Mouse (Mus musculus) forebrain, embryonic 15.5 days (tissue): ENCODE measurements around the gene Wnk1. TPM values are rescaled to one million over a fixed set of nuclear protein-coding genes. Genes with fewer than 3 reads are reported as not detected.
A peak's percentile ranks its signal among the peaks of the same experiment; 100 is the strongest.

Experiments
- ATAC-seq: fragments of 200-750 bp; cut with Nextera tagmentation; replicated peaks from 2 replicates; pipeline ENCODE4 v1.8.0; 2017; ENCODE audit warnings: mild to moderate bottlenecking, moderate TSS enrichment, moderate library complexity
- H3K27ac ChIP-seq: fragments of 300-500 bp; sonication (generic); replicated peaks from 2 replicates; pipeline ENCODE4 v1.5.1; 2015; ENCODE audit warnings: mild to moderate bottlenecking, inconsistent platforms
- H3K27me3 ChIP-seq: fragments of 300-500 bp; sonication (generic); 2 replicates; pipeline ENCODE4 v1.6.1; 2015; ENCODE audit warnings: inconsistent platforms
- H3K36me3 ChIP-seq: fragments of 300-500 bp; sonication (generic); 2 replicates; pipeline ENCODE4 v1.6.1; 2015; ENCODE audit warnings: mild to moderate bottlenecking, inconsistent platforms
- H3K4me1 ChIP-seq: fragments of 300-500 bp; sonication (generic); 2 replicates; pipeline ENCODE4 v1.6.1; 2015; ENCODE audit warnings: inconsistent platforms
- H3K4me2 ChIP-seq: fragments of 300-500 bp; sonication (generic); replicated peaks from 2 replicates; pipeline ENCODE4 v1.6.1; 2015; ENCODE audit warnings: mild to moderate bottlenecking, inconsistent platforms
- H3K4me3 ChIP-seq: fragments of 300-500 bp; sonication (generic); 2 replicates; pipeline ENCODE4 v1.5.1; 2015; ENCODE audit warnings: mild to moderate bottlenecking, inconsistent platforms
- H3K9ac ChIP-seq: fragments of 300-500 bp; sonication (generic); replicated peaks from 2 replicates; pipeline ENCODE4 v1.6.1; 2015; ENCODE audit warnings: mild to moderate bottlenecking, inconsistent platforms
- H3K9me3 ChIP-seq: fragments of 300-500 bp; sonication (generic); 2 replicates; pipeline ENCODE4 v1.6.1; 2016; ENCODE audit warnings: inconsistent platforms
- WGBS: fragments of 180-500 bp; shearing (Covaris S2); methylation state at CpG from one replicate; pipeline ENCODE4 v1.1.7; 2015; ENCODE audit warnings: mixed read lengths; 5-methylcytosine and 5-hydroxymethylcytosine counted together
- polyA plus RNA-seq: library from polyadenylated mRNA; unstranded; fragments of >200 nt; fragmentation: Nextera tagmentation; extraction: Ambion mirVana; gene quantifications from 2 replicates; pipeline ENCODE4 v1.2.1, GENCODE M21; 2015

Gene Wnk1
- polyA plus RNA-seq, 1 experiment from 2014 or later = 56.5 TPM

DNA sequence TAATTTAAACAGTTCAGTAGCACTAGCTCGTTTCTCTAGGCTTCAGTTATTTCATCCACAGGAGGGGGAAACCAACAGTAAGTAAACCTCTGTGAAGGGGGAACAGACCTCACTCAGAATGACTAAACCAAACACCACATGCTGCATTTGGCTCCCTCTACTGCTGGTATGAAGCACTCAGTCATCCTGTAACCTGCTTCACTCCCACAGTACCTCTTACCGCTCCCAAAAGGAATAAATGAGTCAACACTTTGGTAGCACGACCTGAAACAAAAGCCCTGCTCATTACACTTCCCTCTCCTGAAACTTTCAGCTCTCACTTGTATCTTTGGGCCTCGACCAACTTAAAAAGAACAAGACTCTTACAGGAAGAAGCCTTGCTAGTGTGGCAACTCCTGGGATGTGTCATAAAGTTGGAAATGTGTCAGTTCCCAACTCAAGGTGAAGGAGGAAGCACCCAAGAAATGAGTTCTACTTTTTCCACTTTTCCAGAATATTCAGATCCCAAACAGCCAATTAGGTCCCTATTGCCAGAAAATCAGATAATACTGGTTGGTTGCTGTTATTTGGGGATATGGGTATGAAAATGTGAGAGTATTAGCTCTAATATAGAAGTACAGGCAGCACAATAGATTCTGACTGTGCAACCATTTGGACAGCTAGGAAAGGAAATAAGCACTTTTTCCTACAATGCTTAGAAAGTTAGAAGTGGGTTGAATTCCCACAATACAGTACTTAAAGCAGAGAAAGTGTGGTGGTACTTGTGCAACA lies 114.1 kb downstream of the Wnk1 start:
- Histone ChIP-seq H3K36me3 (peaks cover 74% of the 10 kb centered on the region), H3K27ac (no peak overlapping the region), H3K9ac (no peak overlapping the region), H3K4me3 (no peak overlapping the region), H3K9me3 (no peaks in the 10 kb centered on the region), H3K4me1 (0 out of 2 replicates have a peak, but pooled peaks cover 3% of the 10 kb centered on the region), H3K4me2 (no peak overlapping the region), H3K27me3 (no peaks in the 10 kb centered on the region)
- ATAC-seq = peak; percentile 68; the same call in 1 of the 2 replicates
- 51% methylated on average over 4 of the region's 4 CpGs for WGBS

DNA sequence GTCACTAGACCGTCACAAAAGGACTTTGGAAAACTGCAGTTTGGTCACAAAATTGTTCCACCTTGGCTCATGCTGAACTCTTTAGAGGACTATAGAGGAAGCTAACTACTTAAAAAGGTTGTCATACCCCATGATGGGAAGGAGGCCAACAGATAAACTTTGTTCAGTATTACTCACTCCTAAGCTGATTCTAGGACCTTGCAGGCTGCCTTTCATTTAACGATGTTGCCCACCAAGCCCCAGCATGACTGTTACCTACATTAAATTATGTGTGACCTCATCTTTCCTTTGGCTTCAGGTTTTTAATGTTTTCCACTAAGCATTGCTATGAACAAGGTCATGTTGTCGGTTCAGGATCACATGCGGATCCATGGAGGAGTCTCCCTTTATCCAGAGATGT lies 115.9 kb downstream of the Wnk1 start:
- H3K36me3 ChIP-seq = peaks cover 72% of the 10 kb centered on the region
- H3K9me3 ChIP-seq = no peaks in the 10 kb centered on the region
- H3K4me2 ChIP-seq = no peak overlapping the region
- H3K4me1 ChIP-seq = 0 out of 2 replicates have a peak, but pooled peaks cover 3% of the 10 kb centered on the region
- H3K27me3 ChIP-seq = no peaks in the 10 kb centered on the region
- no peak overlapping the region for H3K27ac ChIP-seq
- no peak overlapping the region for H3K4me3 ChIP-seq
- no peak for ATAC-seq
- 88% methylated on average over 4 of the region's 4 CpGs for WGBS
- H3K9ac ChIP-seq = no peak overlapping the region

DNA sequence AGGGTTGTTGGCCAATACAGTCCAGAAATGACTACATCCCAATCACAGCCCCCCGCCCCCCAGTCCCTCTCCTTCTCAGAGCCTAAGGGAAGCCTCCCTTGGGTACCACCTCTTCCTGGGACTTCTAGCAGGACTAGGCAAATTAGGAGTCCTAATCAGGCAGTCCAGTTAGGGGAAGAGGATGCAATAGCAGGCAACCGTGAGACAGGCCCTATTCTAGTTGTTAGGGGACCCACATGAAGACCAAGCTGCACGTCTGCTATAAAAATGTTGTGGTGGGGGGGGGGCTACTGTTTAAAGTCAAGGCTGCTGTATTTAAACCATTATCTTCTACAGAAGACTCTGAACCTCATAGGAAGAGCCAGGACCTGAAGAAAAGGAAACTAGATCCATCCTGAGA lies 116.3 kb downstream of the Wnk1 start:
- Histone ChIP-seq H3K4me1 (0 out of 2 replicates have a peak, but pooled peaks cover 3% of the 10 kb centered on the region), H3K4me2 (no peak overlapping the region), H3K27me3 (no peaks in the 10 kb centered on the region), H3K27ac (no peak overlapping the region), H3K9ac (no peak overlapping the region), H3K36me3 (peaks cover 69% of the 10 kb centered on the region), H3K4me3 (no peak overlapping the region), H3K9me3 (no peaks in the 10 kb centered on the region)
- WGBS = 85% methylated on average over 3 of the region's 3 CpGs
- no peak for ATAC-seq

DNA sequence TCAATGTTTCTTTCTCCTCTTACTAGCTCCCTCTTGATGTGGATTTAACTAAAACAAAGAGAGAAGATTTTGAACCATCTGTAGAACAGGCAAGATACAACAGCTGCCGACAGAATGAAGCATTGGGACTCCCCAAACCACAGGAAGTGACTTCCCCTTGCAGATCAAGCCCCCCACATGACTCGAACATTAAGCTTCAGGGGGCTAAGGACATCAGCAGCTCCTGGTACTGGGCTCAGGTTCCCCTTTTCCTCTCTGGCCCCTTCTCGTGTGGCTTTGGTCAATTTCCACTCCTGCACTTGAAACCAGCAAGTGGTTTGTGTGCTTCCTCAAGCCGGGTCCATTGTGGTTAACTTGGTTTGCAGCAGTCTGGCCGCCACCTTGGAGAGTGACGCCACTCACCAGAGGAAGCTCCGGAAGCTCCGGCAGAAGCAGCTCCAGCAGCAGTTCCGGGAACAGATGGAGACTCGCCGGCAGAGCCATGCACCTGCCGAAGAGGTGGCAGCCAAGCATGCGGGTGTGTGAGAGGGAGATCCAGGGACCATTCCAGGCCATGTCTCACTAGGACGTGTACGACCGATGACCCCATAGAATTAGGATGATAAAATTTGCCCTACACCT lies 119.8 kb downstream of the Wnk1 start:
- no peak overlapping the region for H3K4me2 ChIP-seq
- H3K27ac ChIP-seq = no peak overlapping the region
- no peak for ATAC-seq
- 0 out of 2 replicates have a peak, but pooled peaks cover 2% of the 10 kb centered on the region for H3K4me1 ChIP-seq
- H3K36me3 ChIP-seq = peaks cover 64% of the 10 kb centered on the region
- H3K4me3 ChIP-seq = no peak overlapping the region
- H3K27me3 ChIP-seq = no peaks in the 10 kb centered on the region
- no peaks in the 10 kb centered on the region for H3K9me3 ChIP-seq
- no peak overlapping the region for H3K9ac ChIP-seq
- 87% methylated on average over 16 of the region's 16 CpGs for WGBS

DNA sequence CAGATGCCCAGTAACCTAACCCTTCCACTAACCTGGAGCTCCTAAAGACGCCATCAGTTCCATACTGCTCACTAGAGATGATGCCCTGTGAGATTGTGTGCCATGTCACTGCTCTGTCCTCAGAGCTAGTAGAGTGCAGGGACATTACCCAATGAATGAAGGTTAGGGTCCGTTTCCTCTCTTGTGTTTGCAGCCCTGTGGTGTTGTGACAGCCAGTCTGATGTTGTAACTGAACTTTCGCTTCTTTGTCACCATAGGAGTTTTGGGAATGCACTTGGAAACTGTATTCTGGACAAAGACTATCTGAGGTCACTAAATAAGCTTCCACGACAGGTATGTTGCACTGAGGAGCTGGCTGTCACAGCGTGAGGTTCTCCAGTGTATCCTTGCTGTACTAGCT lies 122.8 kb downstream of the Wnk1 start:
- WGBS = 92% methylated on average over 5 of the region's 5 CpGs

DNA sequence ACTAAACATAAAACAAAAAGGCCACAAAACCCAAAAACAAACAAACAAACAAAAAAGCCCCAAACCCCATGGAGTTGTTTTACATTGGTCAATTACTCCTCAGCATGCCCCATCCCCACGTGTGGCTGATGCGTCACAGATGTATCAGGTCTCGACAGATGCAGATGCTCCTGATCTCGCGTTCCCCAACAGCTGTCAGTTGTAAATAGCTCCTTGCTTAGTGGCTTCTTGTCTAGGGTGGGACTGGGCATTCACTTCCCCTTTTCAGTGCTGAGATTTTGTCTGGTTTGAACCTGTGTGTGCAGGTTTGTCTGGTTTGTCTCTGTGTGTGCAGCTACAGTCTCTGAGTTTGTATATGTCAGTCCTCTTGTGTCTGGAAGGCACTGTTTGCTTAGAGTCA lies 126.4 kb downstream of the Wnk1 start:
- 84% methylated on average over 5 of the region's 5 CpGs for WGBS
- H3K4me2 ChIP-seq = no peak overlapping the region
- H3K27ac ChIP-seq = no peak overlapping the region
- no peak overlapping the region for H3K4me3 ChIP-seq
- no peaks in the 10 kb centered on the region for H3K9me3 ChIP-seq
- H3K36me3 ChIP-seq = peaks cover 38% of the 10 kb centered on the region
- H3K27me3 ChIP-seq = no peaks in the 10 kb centered on the region
- H3K9ac ChIP-seq = no peak overlapping the region
- no peak for ATAC-seq
- H3K4me1 ChIP-seq = no peaks in the 10 kb centered on the region

More for the DNA sequence above, 122.8 kb downstream of the Wnk1 start:
- peaks cover 64% of the 10 kb centered on the region for H3K36me3 ChIP-seq
- H3K27ac ChIP-seq = no peak overlapping the region
- H3K9me3 ChIP-seq = no peaks in the 10 kb centered on the region
- no peak overlapping the region for H3K4me3 ChIP-seq
- no peak overlapping the region for H3K4me2 ChIP-seq
- H3K9ac ChIP-seq = no peak overlapping the region
- no peaks in the 10 kb centered on the region for H3K27me3 ChIP-seq
- no peaks in the 10 kb centered on the region for H3K4me1 ChIP-seq
- no peak for ATAC-seq

DNA sequence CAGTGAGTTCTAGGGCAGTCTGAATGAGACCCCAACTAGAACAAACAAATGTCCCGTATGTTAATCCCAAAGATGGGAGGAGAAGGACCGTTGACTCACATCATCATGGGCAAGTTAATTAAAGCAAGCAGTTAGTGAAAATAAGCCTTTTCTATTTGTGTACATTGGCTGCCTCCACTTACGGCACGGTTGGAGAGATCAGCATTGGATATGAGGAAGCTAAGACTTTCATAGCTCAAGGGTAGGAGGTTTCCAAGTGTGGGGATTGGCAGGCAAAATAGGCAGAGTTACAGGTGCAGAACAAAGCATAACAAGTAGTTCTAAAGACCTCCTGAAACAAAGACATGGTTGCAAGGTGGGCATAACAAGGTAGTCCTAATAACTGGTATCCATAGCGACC lies 133.0 kb downstream of the Wnk1 start:
- no peaks in the 10 kb centered on the region for H3K27me3 ChIP-seq
- ATAC-seq = no peak
- 89% methylated on average over 5 of the region's 5 CpGs for WGBS
- no peak overlapping the region for H3K9ac ChIP-seq
- H3K4me3 ChIP-seq = no peak overlapping the region
- no peaks in the 10 kb centered on the region for H3K9me3 ChIP-seq
- H3K4me1 ChIP-seq = peaks cover 16% of the 10 kb centered on the region
- H3K4me2 ChIP-seq = no peak overlapping the region
- H3K36me3 ChIP-seq = no peaks in the 10 kb centered on the region; the same call in 1 of the 2 replicates
- H3K27ac ChIP-seq = no peak overlapping the region

DNA sequence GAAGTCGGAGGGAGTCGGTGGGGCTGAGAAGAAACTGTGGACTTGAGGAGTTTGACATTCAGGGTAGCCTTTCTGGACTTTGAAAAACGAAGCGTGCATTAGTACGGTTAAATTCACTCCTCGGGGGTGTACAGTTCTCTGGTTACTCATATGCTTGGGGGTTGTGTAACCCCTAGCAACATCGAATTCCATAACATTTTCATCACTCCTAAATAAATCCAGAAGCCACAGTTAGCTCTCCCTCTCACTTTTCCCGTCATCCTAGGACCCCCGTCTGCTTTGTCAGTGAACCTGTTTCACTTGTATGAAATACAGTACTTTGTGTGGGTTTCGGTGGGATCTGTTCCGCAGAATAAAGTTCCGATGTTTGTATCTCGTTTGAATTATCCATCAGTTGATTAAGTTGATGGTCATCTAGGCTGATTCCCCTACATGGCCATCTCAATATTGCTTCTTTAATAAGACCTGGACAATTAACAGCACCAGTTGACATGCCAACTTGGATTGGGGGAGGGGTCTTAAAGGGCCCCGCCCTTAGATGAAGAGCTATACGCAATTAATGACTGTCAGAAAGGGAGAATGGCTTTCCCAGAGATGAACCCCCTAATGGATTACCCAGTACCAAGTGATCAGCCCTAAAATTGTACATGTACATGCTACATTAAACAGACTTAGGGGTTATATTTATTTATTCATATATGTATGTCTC lies 135.2 kb downstream of the Wnk1 start:
- Histone ChIP-seq H3K9ac (peak overlapping the region; percentile 93), H3K27ac (peak overlapping the region; percentile 93), H3K4me3 (peak overlapping the region; percentile 88), H3K4me2 (peak overlapping the region; percentile 57), H3K9me3 (no peaks in the 10 kb centered on the region), H3K27me3 (no peaks in the 10 kb centered on the region), H3K36me3 (no peaks in the 10 kb centered on the region; the same call in 1 of the 2 replicates), H3K4me1 (peaks cover 16% of the 10 kb centered on the region)
- no peak for ATAC-seq
- WGBS = 22% methylated on average over 15 of the region's 15 CpGs

DNA sequence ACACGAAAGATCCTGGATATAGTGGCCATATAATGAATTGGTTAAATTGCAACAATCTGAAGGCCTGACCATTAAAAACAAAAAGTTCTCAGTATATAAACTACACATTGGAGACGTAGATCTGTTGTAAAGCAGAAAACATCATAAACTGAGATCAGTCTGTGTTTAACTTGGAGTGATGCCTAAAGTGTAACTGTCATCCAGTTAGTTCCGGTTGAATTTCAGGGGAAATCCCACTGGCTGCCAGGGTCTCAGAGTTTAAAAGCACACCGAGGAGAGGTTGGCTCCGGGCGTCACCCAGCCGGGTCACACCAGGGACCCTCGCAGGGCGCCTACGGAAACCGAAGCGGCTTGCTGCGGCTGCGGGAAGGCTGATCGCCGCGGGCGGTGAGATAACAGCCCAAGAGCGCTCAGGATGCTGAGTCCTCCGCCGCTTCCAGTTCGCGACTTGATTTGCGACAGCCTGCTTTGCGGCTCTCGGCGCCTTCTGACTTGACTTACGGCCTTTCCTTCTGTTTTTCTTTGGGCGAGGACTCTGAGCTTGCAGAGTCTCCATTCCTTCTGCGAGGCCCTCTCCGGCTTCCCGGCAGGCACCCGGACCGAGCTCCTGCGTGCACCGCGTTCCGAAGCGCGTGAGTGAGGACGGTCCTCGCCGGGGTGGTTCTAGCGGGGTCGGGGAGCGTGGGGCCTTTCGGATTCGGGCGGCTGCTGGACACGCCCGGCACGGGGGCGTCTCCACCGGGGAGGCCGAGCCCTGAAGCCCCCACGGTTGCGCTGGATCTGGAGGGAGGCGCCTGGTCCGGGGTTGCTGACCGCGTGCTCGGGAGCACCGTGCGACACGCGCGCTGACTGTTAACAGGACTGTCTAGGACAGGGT lies 136.0 kb downstream of the Wnk1 start, which contains the start of gene Rad52:
Gene Rad52 (plus strand): TSS at position 495 of the 877 bp plus-strand sequence.
- no peaks in the 10 kb centered on the region; the same call in 1 of the 2 replicates for H3K36me3 ChIP-seq
- peaks cover 16% of the 10 kb centered on the region for H3K4me1 ChIP-seq
- 1% methylated on average over 67 of the region's 67 CpGs for WGBS
- H3K4me3 ChIP-seq = peak within 1 kb of the TSS; percentile 88
- H3K9ac ChIP-seq = peak within 1 kb of the TSS; percentile 93
- no peaks in the 10 kb centered on the region for H3K9me3 ChIP-seq
- H3K4me2 ChIP-seq = peak within 1 kb of the TSS; percentile 57
- ATAC-seq = peak; percentile 92
- H3K27ac ChIP-seq = peak within 1 kb of the TSS; percentile 93
- no peaks in the 10 kb centered on the region for H3K27me3 ChIP-seq

DNA sequence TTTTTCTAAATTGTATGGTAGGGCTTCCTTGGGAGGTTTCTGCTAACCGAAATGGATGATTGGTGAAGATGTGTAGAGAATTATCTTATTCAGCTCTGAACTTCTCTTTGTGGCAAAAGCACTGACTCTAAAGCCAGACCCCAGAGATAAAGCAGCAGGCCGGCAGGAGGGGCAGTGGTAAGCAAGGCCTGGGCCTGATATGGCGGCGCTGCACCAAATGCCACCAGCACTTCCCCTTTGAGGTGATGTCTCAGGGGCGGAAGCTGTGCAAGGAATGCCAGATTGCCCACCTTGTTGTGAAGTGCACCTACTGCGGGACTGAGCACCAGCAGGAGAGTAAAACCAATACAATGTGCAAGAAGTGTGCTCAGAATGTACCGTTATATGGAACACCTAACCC lies 145.8 kb downstream of the Wnk1 start:
- 89% methylated on average over 7 of the region's 7 CpGs for WGBS
- no peaks in the 10 kb centered on the region for H3K36me3 ChIP-seq
- no peak overlapping the region for H3K4me2 ChIP-seq

DNA sequence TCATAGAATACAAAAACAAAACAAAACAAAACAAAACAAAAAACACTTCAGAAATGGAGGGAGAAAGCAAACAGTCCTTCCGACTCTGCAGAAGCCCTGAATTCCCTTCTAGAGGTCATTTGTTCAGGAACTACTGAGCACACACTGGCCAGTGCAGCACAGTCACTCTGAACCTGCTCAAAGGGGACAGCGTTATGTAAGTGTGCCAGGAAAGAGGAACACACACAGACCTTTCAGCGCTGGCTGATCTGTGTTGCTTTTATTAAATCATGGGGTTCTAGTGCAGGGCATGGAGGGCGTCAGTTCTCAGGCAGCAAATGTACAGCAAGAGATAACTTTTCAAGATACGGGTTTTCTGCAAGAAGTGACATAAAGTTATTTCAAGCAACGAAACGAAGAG lies 155.3 kb downstream of the Wnk1 start:
- H3K4me2 ChIP-seq = no peak overlapping the region
- ATAC-seq = no peak
- H3K36me3 ChIP-seq = no peaks in the 10 kb centered on the region

More for the DNA sequence above, 145.8 kb downstream of the Wnk1 start:
- Histone ChIP-seq H3K9me3 (no peaks in the 10 kb centered on the region), H3K27ac (no peak overlapping the region), H3K4me3 (no peak overlapping the region), H3K9ac (no peak overlapping the region), H3K27me3 (no peaks in the 10 kb centered on the region), H3K4me1 (no peaks in the 10 kb centered on the region)
- ATAC-seq = no peak

More for the DNA sequence above, 155.3 kb downstream of the Wnk1 start:
- no peak overlapping the region for H3K27ac ChIP-seq
- H3K9me3 ChIP-seq = no peaks in the 10 kb centered on the region
- no peaks in the 10 kb centered on the region for H3K27me3 ChIP-seq
- no peak overlapping the region for H3K4me3 ChIP-seq
- H3K9ac ChIP-seq = no peak overlapping the region
- 80% methylated on average over 7 of the region's 7 CpGs for WGBS
- H3K4me1 ChIP-seq = no peaks in the 10 kb centered on the region
